Mouse (Mus musculus): ENCODE results near the gene Pdia3.

- TF ChIP-seq GATA1 (IDR thresholded peaks at IDR 0.05; ENCODE audit: borderline replicate concordance, low read length) (no peak), FLI1 (IDR thresholded peaks at IDR 0.05; ENCODE audit: low read length) (no peak)
Observed at GRCm38 (mm10) chr2:121440834-121441605, 27.4 kb downstream of the Pdia3 start.
